Comparison of ENCODE assay signal across 15 mouse cellular contexts in the genomic region with DNA sequence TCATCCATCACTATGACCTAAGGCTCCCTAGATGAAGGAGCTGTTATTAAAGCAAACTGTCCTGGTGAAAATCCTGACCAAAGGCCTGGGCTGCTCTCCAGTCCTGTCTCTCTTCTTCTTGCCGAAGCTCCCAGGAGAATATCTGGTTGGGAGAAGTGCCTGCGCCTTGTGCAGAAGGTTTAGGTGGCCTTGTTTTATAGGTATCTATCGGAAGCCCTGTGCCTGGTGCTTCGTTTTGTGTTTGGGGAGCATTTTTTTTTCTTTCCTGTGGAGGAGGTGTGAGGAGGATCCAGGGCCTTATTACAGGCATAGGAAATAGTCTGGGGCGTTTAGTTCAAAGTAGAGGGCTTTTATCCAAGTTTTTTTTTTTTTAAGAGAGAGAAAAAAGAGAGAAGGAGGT. TPM values are rescaled to one million over a fixed set of nuclear protein-coding genes. Genes with fewer than 3 reads are reported as not detected.
DNase-seq lines count a peak whose midpoint lies in the region; ATAC-seq and TF ChIP-seq lines count a peak whose summit lies in the region.
"Had no signal": no experiment of that assay in that cellular context is flagged by ENCODE, and none has a peak within 500 bp of the region (broad histone marks: within the 10 kb centered on the region; RNA-seq: fewer than 3 reads in every experiment).

No protein-coding gene starts in this region.

- TF ChIP-seq CTCF in lung, adult 2 months (IDR thresholded peaks at IDR 0.05; ENCODE audit: insufficient read depth, low read length), result no peak

- no peak for DNase-seq in heart, postnatal 36 days
- DNase-seq in embryonic facial prominence, embryonic 11.5 days (ENCODE audit: low spot score), result no peak
- peak; percentile 31 for DNase-seq in liver, embryonic 11.5 days (ENCODE audit: low spot score)
- DNase-seq in frontal cortex, postnatal 25 days (ENCODE audit: low spot score in 2 of 2), result no peak
- DNase-seq in lung, adult 2 months, result no peak
- DNase-seq in layer of hippocampus, adult 9-10 months (ENCODE audit: low spot score), result no peak
- DNase-seq: adrenal gland, postnatal 14 days; kidney, postnatal 25 days; lung, postnatal 14 days had no signal

- H3K9me3 ChIP-seq in heart, embryonic 12.5 days (replicated peaks), result no peaks in the 10 kb centered on the region
- no peaks in the 10 kb centered on the region for H3K9me3 ChIP-seq in embryonic facial prominence, embryonic 11.5 days (replicated peaks; ENCODE audit: control insufficient read depth, low read length)
- H3K9me3 ChIP-seq in heart, embryonic 16.5 days (replicated peaks; ENCODE audit: control insufficient read depth, low read length), result no peaks in the 10 kb centered on the region
- H3K9me3 ChIP-seq in liver, embryonic 11.5 days (ENCODE audit: control insufficient read depth, low read length), result no peaks in the 10 kb centered on the region

- H3K4me1 ChIP-seq in heart, embryonic 12.5 days (replicated peaks), result peaks cover 27% of the 10 kb centered on the region
- H3K4me1 ChIP-seq in embryonic facial prominence, embryonic 11.5 days (ENCODE audit: control insufficient read depth, insufficient read depth, low read length), result no peaks in the 10 kb centered on the region; the same call in none of the 2 replicates
- peaks cover 13% of the 10 kb centered on the region; the same call in 1 of the 2 replicates for H3K4me1 ChIP-seq in heart, embryonic 16.5 days (ENCODE audit: control insufficient read depth, insufficient read depth, low read length)
- H3K4me1 ChIP-seq in liver, embryonic 11.5 days (replicated peaks; ENCODE audit: control insufficient read depth, insufficient read depth, low read length), result 0 out of 2 replicates have a peak, but pooled peaks cover 7% of the 10 kb centered on the region
- no peaks in the 10 kb centered on the region; the same call in 1 of the 2 replicates for H3K4me1 ChIP-seq in lung, adult 2 months (ENCODE audit: control insufficient read depth, insufficient read depth, low read length)

- peak overlapping the region; percentile 91 for H3K4me3 ChIP-seq in heart, embryonic 12.5 days
- H3K4me3 ChIP-seq in embryonic facial prominence, embryonic 11.5 days (ENCODE audit: low read depth, low read length), result peak overlapping the region; percentile 13
- peak overlapping the region; percentile 75 for H3K4me3 ChIP-seq in heart, embryonic 16.5 days (ENCODE audit: low read length)
- peak overlapping the region; percentile 58 for H3K4me3 ChIP-seq in liver, embryonic 11.5 days (ENCODE audit: low read depth, low read length)
- H3K4me3 ChIP-seq in lung, adult 2 months (replicated peaks; ENCODE audit: extremely low read depth, low read depth, low read length), result no peak overlapping the region
- H3K4me3 ChIP-seq: myocyte had no signal

- peaks cover 38% of the 10 kb centered on the region for H3K36me3 ChIP-seq in heart, embryonic 12.5 days
- no peaks in the 10 kb centered on the region for H3K36me3 ChIP-seq in embryonic facial prominence, embryonic 11.5 days (replicated peaks; ENCODE audit: control insufficient read depth, insufficient read depth, low read depth, low read length)
- no peaks in the 10 kb centered on the region for H3K36me3 ChIP-seq in heart, embryonic 16.5 days (ENCODE audit: control insufficient read depth, insufficient read depth)
- H3K36me3 ChIP-seq in liver, embryonic 11.5 days (ENCODE audit: control insufficient read depth, insufficient read depth, low read length), result no peaks in the 10 kb centered on the region

- H3K4me2 ChIP-seq in heart, embryonic 12.5 days, result peak overlapping the region; percentile 94
- H3K4me2 ChIP-seq in embryonic facial prominence, embryonic 11.5 days (ENCODE audit: low read depth, low read length), result no peak overlapping the region; the same call in 1 of the 2 replicates
- H3K4me2 ChIP-seq in heart, embryonic 16.5 days (ENCODE audit: low read depth, low read length), result peak overlapping the region; percentile 84
- H3K4me2 ChIP-seq in liver, embryonic 11.5 days, result peak overlapping the region; percentile 47
- H3K4me2 ChIP-seq: hindbrain, embryonic 14.5 days had no signal

- intact Hi-C loops in heart, postnatal 36 days (cut with DNase I), result loop anchor here (5.0 to 10.0 kb wide), 2 partner anchors 163 to 770 kb away; a partner anchor contains a TSS

- no peak for TF ChIP-seq POLR2A in lung, adult 2 months (IDR thresholded peaks at IDR 0.05; ENCODE audit: borderline replicate concordance, extremely low read depth, low read depth, low read length)

- no peaks in the 10 kb centered on the region for H3K27me3 ChIP-seq in heart, embryonic 12.5 days (replicated peaks)
- peaks cover 64% of the 10 kb centered on the region for H3K27me3 ChIP-seq in embryonic facial prominence, embryonic 11.5 days (ENCODE audit: control insufficient read depth, insufficient read depth, low read length)
- 0 out of 2 replicates have a peak, but pooled peaks cover 5% of the 10 kb centered on the region for H3K27me3 ChIP-seq in heart, embryonic 16.5 days (ENCODE audit: control insufficient read depth, insufficient read depth, low read length)
- peaks cover 98% of the 10 kb centered on the region for H3K27me3 ChIP-seq in liver, embryonic 11.5 days (replicated peaks; ENCODE audit: control insufficient read depth, insufficient read depth, low read length)
- H3K27me3 ChIP-seq: CH12.LX had no signal

- peak overlapping the region; percentile 97 for H3K27ac ChIP-seq in heart, embryonic 12.5 days (ENCODE audit: poor library complexity, severe bottlenecking)
- no peak overlapping the region for H3K27ac ChIP-seq in embryonic facial prominence, embryonic 11.5 days (replicated peaks; ENCODE audit: low read depth, low read length)
- peak overlapping the region; percentile 99 for H3K27ac ChIP-seq in heart, embryonic 16.5 days (ENCODE audit: low read length)
- peak overlapping the region; percentile 65 for H3K27ac ChIP-seq in liver, embryonic 11.5 days (ENCODE audit: low read depth, low read length)
- H3K27ac ChIP-seq: hindbrain, embryonic 14.5 days had no signal

- peak overlapping the region; percentile 99 for H3K9ac ChIP-seq in heart, embryonic 12.5 days
- peak overlapping the region; percentile 19; the same call in 1 of the 2 replicates for H3K9ac ChIP-seq in embryonic facial prominence, embryonic 11.5 days (replicated peaks; ENCODE audit: low read length)
- peak overlapping the region; percentile 92 for H3K9ac ChIP-seq in heart, embryonic 16.5 days (ENCODE audit: low read length)
- H3K9ac ChIP-seq in liver, embryonic 11.5 days (ENCODE audit: low read depth, low read length), result peak overlapping the region; percentile 63
- H3K9ac ChIP-seq: hindbrain, embryonic 14.5 days had no signal

- ATAC-seq in heart, embryonic 12.5 days (ENCODE audit: insufficient number of reproducible peaks, low FRiP score), result no peak
- ATAC-seq in embryonic facial prominence, embryonic 11.5 days (replicated peaks; ENCODE audit: insufficient number of reproducible peaks, low FRiP score, low TSS enrichment, low read depth), result no peak
- no peak for ATAC-seq in heart, embryonic 16.5 days (replicated peaks; ENCODE audit: extremely low read depth, insufficient read depth, low FRiP score)
- ATAC-seq in liver, embryonic 11.5 days (replicated peaks; ENCODE audit: low FRiP score), result no peak

- WGBS in heart, embryonic 12.5 days, result under 1% methylated on average over 5 of the region's 5 CpGs
- WGBS in embryonic facial prominence, embryonic 11.5 days, result 2% methylated on average over 5 of the region's 5 CpGs
- 4% methylated on average over 5 of the region's 5 CpGs for WGBS in heart, embryonic 16.5 days
- WGBS in liver, embryonic 11.5 days, result 14% methylated on average over 5 of the region's 5 CpGs
- 14% methylated on average over 5 of the region's 5 CpGs for WGBS in lung, adult 2 months

RNA-seq across cellular contexts. Expression of a gene that starts 3.9 kb away (rescaled TPM):
- polyA plus RNA-seq in heart, embryonic 12.5 days (2016; fragmentation: Nextera tagmentation; extraction: Ambion mirVana), result 18.0 and 19.4 TPM in 2 replicates
- total RNA-seq in heart, postnatal 36 days (2021), result 10 to 100 TPM; 53.8 to 68.2 TPM
- 8.3 and 8.7 TPM in 2 replicates for polyA plus RNA-seq in embryonic facial prominence, embryonic 11.5 days (2014; fragmentation: Nextera tagmentation; extraction: Ambion mirVana)
- polyA plus RNA-seq in heart, embryonic 16.5 days (2015; fragmentation: Nextera tagmentation; extraction: Ambion mirVana), result 9.0 and 9.3 TPM in 2 replicates
- 5.4 TPM in 2 replicates for polyA plus RNA-seq in liver, embryonic 11.5 days (2014; fragmentation: Nextera tagmentation; extraction: Ambion mirVana)
- 0.21 and 0.28 TPM in 2 replicates for polyA plus RNA-seq in lung, adult 2 months (2012; rRNA removed)
- total RNA-seq: CH12.LX; left cerebral cortex, adult 18-20 months had no signal
- polyA plus RNA-seq: hindbrain, embryonic 14.5 days; myocyte had no signal

Comparison
In these comparisons a context has a peak if more than half of its experiments do, and no peak if none do; other contexts are left out.
1. H3K9ac ChIP-seq: peak in every context shown above with its lines; median percentile 99 in heart, embryonic 12.5 days; 92 in heart, embryonic 16.5 days; 63 in liver, embryonic 11.5 days; 19 in embryonic facial prominence, embryonic 11.5 days.